Mouse (Mus musculus): ENCODE results near the gene Olfr1167. TPM values are rescaled to one million over a fixed set of nuclear protein-coding genes. Genes with fewer than 3 reads are reported as not detected.
"Not testable (repeated sequence)": the region's sequence is repeated elsewhere in the genome, so short reads cannot be mapped to it uniquely, and the experiment has no call there.

Gene Olfr1167
- total RNA-seq (2021): not detected
- not detected in 2 replicates for polyA plus RNA-seq (2012; rRNA removed)
- long read RNA-seq: 0 reads

DNA sequence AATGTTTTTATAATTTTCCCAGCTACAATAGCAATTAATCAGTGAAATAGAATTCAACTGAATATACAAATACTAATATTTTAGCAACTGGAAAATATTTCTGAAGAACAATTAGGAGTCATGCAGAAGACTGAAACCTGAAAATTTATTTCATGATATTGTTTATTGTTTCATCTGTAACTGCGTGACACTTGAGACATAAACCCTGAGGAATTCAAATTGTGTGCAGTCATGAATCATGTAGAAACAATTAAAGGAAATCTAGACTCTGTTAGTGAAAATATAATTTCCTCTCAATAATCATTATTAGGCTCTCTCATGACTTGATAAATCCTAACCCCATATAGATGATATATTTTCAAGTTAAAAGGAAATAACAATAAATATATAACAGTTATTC lies at the start of gene Olfr1167:
Gene Olfr1167, minus strand, starts transcription at position 101 of the 400 bp plus-strand sequence.
- H3K4me3 ChIP-seq; H3K27ac ChIP-seq; H3K27me3 ChIP-seq (ENCODE audit: control insufficient read depth, insufficient read depth, low read length); H3K4me1 ChIP-seq (ENCODE audit: control insufficient read depth, insufficient read depth, low read length); H3K79me2 ChIP-seq (replicated peaks; ENCODE audit: control insufficient read depth, insufficient read depth, low read length); intact Hi-C loops (cut with DNase I); DNase-seq; H3K9ac ChIP-seq (ENCODE audit: low read depth, low read length); H3K36me3 ChIP-seq (ENCODE audit: control insufficient read depth, insufficient read depth, low read length): not testable (repeated sequence)
- WGBS: 67% methylated on average over 1 of the region's 1 CpGs

DNA sequence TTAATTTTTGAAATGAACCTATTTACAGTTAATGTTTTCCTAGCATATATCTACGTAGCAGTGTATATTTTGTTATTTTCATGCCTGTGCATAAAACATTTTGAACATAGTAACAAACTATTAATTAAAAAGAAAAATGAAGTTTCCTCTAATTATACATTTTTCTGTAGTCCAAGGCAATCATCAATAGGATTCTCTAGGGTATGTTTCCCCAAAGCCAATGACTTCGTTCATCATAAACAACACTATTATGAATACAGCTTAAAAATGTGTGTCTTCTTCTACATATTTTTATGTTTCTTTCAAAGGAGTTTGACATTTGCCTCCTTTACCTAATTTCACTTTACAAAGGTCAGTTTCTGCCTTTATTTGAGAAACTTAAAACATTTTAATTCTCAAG lies 26.6 kb upstream of the Olfr1167 start, which contains the start of gene Olfr1168:
Gene Olfr1168, plus strand, starts transcription at position 301 of the 400 bp plus-strand sequence.
- Histone ChIP-seq H3K4me1 (ENCODE audit: control insufficient read depth, insufficient read depth, low read length) (no peaks in the 10 kb centered on the region), H3K79me2 (replicated peaks; ENCODE audit: control insufficient read depth, insufficient read depth, low read length) (no peaks in the 10 kb centered on the region), H3K27ac (no peak within 1 kb of the TSS), H3K27me3 (ENCODE audit: control insufficient read depth, insufficient read depth, low read length) (no peaks in the 10 kb centered on the region), H3K9ac (ENCODE audit: low read depth, low read length) (no peak within 1 kb of the TSS), H3K36me3 (ENCODE audit: control insufficient read depth, insufficient read depth, low read length) (no peaks in the 10 kb centered on the region), H3K4me3 (no peak within 1 kb of the TSS)
- TF ChIP-seq CTCF (IDR thresholded peaks at IDR 0.05) (no peak), POLR2A (IDR thresholded peaks at IDR 0.05; ENCODE audit: insufficient read depth, low read depth, low read length) (no peak), EP300 (IDR thresholded peaks at IDR 0.05; ENCODE audit: insufficient read depth, low read depth, low read length) (no peak)
- 65% methylated on average over 2 of the region's 2 CpGs for WGBS
- intact Hi-C loops (cut with DNase I): no loop called here
- no peak for DNase-seq

GRCm38 (mm10) chr2:88128172-88128571 lies 26.8 kb downstream of the Olfr1167 start, which contains the start of gene Olfr1166:
Olfr1166 (minus strand) TSS chr2:88128272.
- no peak for DNase-seq
- no peaks in the 10 kb centered on the region for H3K36me3 ChIP-seq (ENCODE audit: control insufficient read depth, insufficient read depth, low read length)
- 77% methylated on average over 1 of the region's 1 CpGs for WGBS
- no peak within 1 kb of the TSS for H3K4me3 ChIP-seq
- intact Hi-C loops (cut with DNase I): loop anchor here (5.0 kb wide), 1 partner anchor 151 kb away; no protein-coding TSS in a partner anchor
- no peak for TF ChIP-seq POLR2A (IDR thresholded peaks at IDR 0.05; ENCODE audit: insufficient read depth, low read depth, low read length)
- TF ChIP-seq CTCF (IDR thresholded peaks at IDR 0.05): no peak
- no peak for TF ChIP-seq EP300 (IDR thresholded peaks at IDR 0.05; ENCODE audit: insufficient read depth, low read depth, low read length)
- H3K27me3 ChIP-seq (ENCODE audit: control insufficient read depth, insufficient read depth, low read length): no peaks in the 10 kb centered on the region
- H3K79me2 ChIP-seq (replicated peaks; ENCODE audit: control insufficient read depth, insufficient read depth, low read length): no peaks in the 10 kb centered on the region
- H3K4me1 ChIP-seq (ENCODE audit: control insufficient read depth, insufficient read depth, low read length): no peaks in the 10 kb centered on the region
- no peak within 1 kb of the TSS for H3K27ac ChIP-seq
- no peak within 1 kb of the TSS for H3K9ac ChIP-seq (ENCODE audit: low read depth, low read length)

Other genes with a start within 250 kb of the Olfr1167 start
- gene Olfr1155, start 210.1 kb downstream of the Olfr1167 start, total RNA-seq (2021): not detected
- gene Olfr1155, start 210.1 kb downstream of the Olfr1167 start, polyA plus RNA-seq (2012; rRNA removed): not detected in 2 replicates
- not detected for gene Olfr1156, start 202.1 kb downstream of the Olfr1167 start, total RNA-seq (2021)
- gene Olfr1156, start 202.1 kb downstream of the Olfr1167 start, polyA plus RNA-seq (2012; rRNA removed): not detected in 2 replicates
- gene Olfr1157, start 186.9 kb downstream of the Olfr1167 start, total RNA-seq (2021): not detected
- not detected in 2 replicates for gene Olfr1157, start 186.9 kb downstream of the Olfr1167 start, polyA plus RNA-seq (2012; rRNA removed)
- not detected for gene Olfr74, start 180.5 kb downstream of the Olfr1167 start, total RNA-seq (2021)
- not detected in 2 replicates for gene Olfr74, start 180.5 kb downstream of the Olfr1167 start, polyA plus RNA-seq (2012; rRNA removed)
- gene Olfr1158, start 165.1 kb downstream of the Olfr1167 start, total RNA-seq (2021): not detected
- gene Olfr1158, start 165.1 kb downstream of the Olfr1167 start, polyA plus RNA-seq (2012; rRNA removed): not detected in 2 replicates
- gene Olfr1160, start 146.9 kb downstream of the Olfr1167 start, total RNA-seq (2021): not detected
- not detected in 2 replicates for gene Olfr1160, start 146.9 kb downstream of the Olfr1167 start, polyA plus RNA-seq (2012; rRNA removed)
- not detected for gene Olfr1161, start 132.4 kb downstream of the Olfr1167 start, total RNA-seq (2021)
- not detected in 2 replicates for gene Olfr1161, start 132.4 kb downstream of the Olfr1167 start, polyA plus RNA-seq (2012; rRNA removed)
- not detected for gene Olfr73, start 117.5 kb downstream of the Olfr1167 start, total RNA-seq (2021)
- gene Olfr73, start 117.5 kb downstream of the Olfr1167 start, polyA plus RNA-seq (2012; rRNA removed): not detected in 2 replicates
- gene Olfr1162, start 104.1 kb downstream of the Olfr1167 start, total RNA-seq (2021): not detected
- gene Olfr1162, start 104.1 kb downstream of the Olfr1167 start, polyA plus RNA-seq (2012; rRNA removed): not detected in 2 replicates
- gene Olfr1163, start 83.4 kb downstream of the Olfr1167 start, total RNA-seq (2021): not detected
- not detected in 2 replicates for gene Olfr1163, start 83.4 kb downstream of the Olfr1167 start, polyA plus RNA-seq (2012; rRNA removed)
- gene Olfr1164, start 61.2 kb downstream of the Olfr1167 start, total RNA-seq (2021): not detected
- gene Olfr1164, start 61.2 kb downstream of the Olfr1167 start, polyA plus RNA-seq (2012; rRNA removed): not detected in 2 replicates
- not detected for gene Olfr1166, start 26.9 kb downstream of the Olfr1167 start, total RNA-seq (2021)
- gene Olfr1166, start 26.9 kb downstream of the Olfr1167 start, polyA plus RNA-seq (2012; rRNA removed): not detected in 2 replicates
- gene Olfr1168, start 26.7 kb upstream of the Olfr1167 start, total RNA-seq (2021): not detected
- not detected in 2 replicates for gene Olfr1168, start 26.7 kb upstream of the Olfr1167 start, polyA plus RNA-seq (2012; rRNA removed)
- not detected for gene Olfr1170, start 73.1 kb upstream of the Olfr1167 start, total RNA-seq (2021)
- not detected in 2 replicates for gene Olfr1170, start 73.1 kb upstream of the Olfr1167 start, polyA plus RNA-seq (2012; rRNA removed)
- gene Olfr1173, start 124.7 kb upstream of the Olfr1167 start, total RNA-seq (2021): not detected
- not detected in 2 replicates for gene Olfr1173, start 124.7 kb upstream of the Olfr1167 start, polyA plus RNA-seq (2012; rRNA removed)
- not detected for gene Olfr1174-ps, start 159.9 kb upstream of the Olfr1167 start, total RNA-seq (2021)
- not detected in 2 replicates for gene Olfr1174-ps, start 159.9 kb upstream of the Olfr1167 start, polyA plus RNA-seq (2012; rRNA removed)
- not detected for gene Olfr1175-ps, start 172.0 kb upstream of the Olfr1167 start, total RNA-seq (2021)
- gene Olfr1175-ps, start 172.0 kb upstream of the Olfr1167 start, polyA plus RNA-seq (2012; rRNA removed): not detected in 2 replicates
- gene Olfr1176, start 181.5 kb upstream of the Olfr1167 start, total RNA-seq (2021): not detected
- gene Olfr1176, start 181.5 kb upstream of the Olfr1167 start, polyA plus RNA-seq (2012; rRNA removed): not detected in 2 replicates
- gene Olfr1177-ps, start 191.3 kb upstream of the Olfr1167 start, total RNA-seq (2021): not detected
- gene Olfr1177-ps, start 191.3 kb upstream of the Olfr1167 start, polyA plus RNA-seq (2012; rRNA removed): not detected in 2 replicates
- gene Olfr1178, start 231.9 kb upstream of the Olfr1167 start, total RNA-seq (2021): not detected
- not detected in 2 replicates for gene Olfr1178, start 231.9 kb upstream of the Olfr1167 start, polyA plus RNA-seq (2012; rRNA removed)